Mouse (Mus musculus) MEL (cell line): ENCODE data around the gene Inpp5k. TPM values are rescaled to one million over a fixed set of nuclear protein-coding genes. Genes with fewer than 3 reads are reported as not detected.

Source experiments
- DNase-seq: peaks from one replicate; pipeline ENCODE4 v3.0.0; 2011; ENCODE audit warnings: low read depth, low spot score
- H3K27ac ChIP-seq: 2 replicates; pipeline ENCODE4 v1.5.1; 2012; ENCODE audit warnings: low read depth, mild to moderate bottlenecking, control low read depth, low read length, moderate library complexity; ENCODE audit not compliant: control insufficient read depth
- H3K27me3 ChIP-seq, 2 experiments: fragments of 150-350 bp in 1 of 2; sonication (generic) in 1 of 2; 2 replicates each; pipeline ENCODE4 v1.6.1; 2012; ENCODE audit warnings: low read length in 2 of 2, mild to moderate bottlenecking in 2 of 2, improper control_type of control experiment in 1 of 2, moderate library complexity in 1 of 2; ENCODE audit not compliant: insufficient read depth in 2 of 2, control insufficient read depth in 1 of 2
- H3K36me3 ChIP-seq, 2 experiments: 2 replicates each; pipeline ENCODE4 v1.6.1; 2012 to 2014; ENCODE audit warnings: low read length in 2 of 2, improper control_type of control experiment in 1 of 2, inconsistent platforms in 1 of 2, mild to moderate bottlenecking in 1 of 2; ENCODE audit not compliant: insufficient read depth in 2 of 2, control insufficient read depth in 1 of 2
- H3K4me1 ChIP-seq, 2 experiments: fragments of 150-350 bp in 1 of 2; sonication (generic) in 1 of 2; 2 replicates each; pipeline ENCODE4 v1.6.1; 2012; ENCODE audit warnings: low read length in 2 of 2, improper control_type of control experiment in 1 of 2, mild to moderate bottlenecking in 1 of 2; ENCODE audit not compliant: insufficient read depth in 2 of 2, control insufficient read depth in 1 of 2
- H3K4me3 ChIP-seq, 2 experiments: fragments of 150-350 bp in 1 of 2; sonication (generic) in 1 of 2; 2 replicates each; pipeline ENCODE4 v1.5.1; 2012; ENCODE audit warnings: low read depth in 2 of 2, low read length in 2 of 2, mild to moderate bottlenecking in 2 of 2, moderate library complexity in 2 of 2, control low read depth in 1 of 2, improper control_type of control experiment in 1 of 2; ENCODE audit not compliant: control insufficient read depth in 1 of 2, insufficient read depth in 1 of 2
- H3K79me2 ChIP-seq: 2 replicates; pipeline ENCODE4 v1.6.1; 2012; ENCODE audit warnings: mild to moderate bottlenecking, low read length, moderate library complexity; ENCODE audit not compliant: control insufficient read depth, poor library complexity, insufficient read depth
- H3K9ac ChIP-seq: 2 replicates; pipeline ENCODE4 v1.6.1; 2012; ENCODE audit warnings: low read depth, mild to moderate bottlenecking, control low read depth, low read length, moderate library complexity; ENCODE audit not compliant: control insufficient read depth, poor library complexity, severe bottlenecking
- H3K9me3 ChIP-seq: fragments of 150-350 bp; sonication (generic); replicated peaks from 2 replicates; pipeline ENCODE4 v1.6.1; 2012; ENCODE audit warnings: mild to moderate bottlenecking, low read length, improper control_type of control experiment, moderate library complexity; ENCODE audit not compliant: insufficient read depth
- CHD1 ChIP-seq: IDR thresholded peaks from 2 replicates; pipeline ENCODE4 v1.6.1; 2012; ENCODE audit warnings: low read depth, mild to moderate bottlenecking, inconsistent platforms, low read length, improper control_type of control experiment
- CHD2 ChIP-seq: IDR thresholded peaks from 2 replicates; pipeline ENCODE4 v1.6.1; 2011; ENCODE audit warnings: low read length, improper control_type of control experiment
- CTCF ChIP-seq, 3 experiments: IDR thresholded peaks in 2 of 3; conservative IDR thresholded peaks in 1 of 3; 2 replicates each; pipeline ENCODE4 v1.5.1; 2011 to 2012; ENCODE audit warnings: low read length in 3 of 3, low read depth in 2 of 3, mild to moderate bottlenecking in 2 of 3, improper control_type of control experiment in 1 of 3, inconsistent platforms in 1 of 3, mixed read lengths in 1 of 3, moderate library complexity in 1 of 3; ENCODE audit not compliant: control insufficient read depth in 1 of 3, insufficient read depth in 1 of 3, poor library complexity in 1 of 3, severe bottlenecking in 1 of 3
- ETS1 ChIP-seq: IDR thresholded peaks from 2 replicates; pipeline ENCODE4 v1.6.1; 2012; ENCODE audit warnings: low read depth, mild to moderate bottlenecking, inconsistent platforms, low read length, improper control_type of control experiment, moderate library complexity
- HCFC1 ChIP-seq: IDR thresholded peaks from 2 replicates; pipeline ENCODE4 v1.6.1; 2012; ENCODE audit warnings: low read depth, mild to moderate bottlenecking, inconsistent platforms, low read length, improper control_type of control experiment, moderate library complexity
- JUND ChIP-seq: IDR thresholded peaks from 2 replicates; pipeline ENCODE4 v1.6.1; 2011; ENCODE audit warnings: low read depth, mild to moderate bottlenecking, improper control_type of control experiment, low read length
- POLR2A ChIP-seq, 2 experiments: IDR thresholded peaks; 2 replicates each; pipeline ENCODE4 v1.6.1; 2011 to 2012; ENCODE audit warnings: low read length in 2 of 2, mild to moderate bottlenecking in 2 of 2, control low read depth in 1 of 2, improper control_type of control experiment in 1 of 2, low read depth in 1 of 2, moderate library complexity in 1 of 2; ENCODE audit not compliant: control insufficient read depth in 1 of 2, insufficient read depth in 1 of 2, poor library complexity in 1 of 2
- POLR2AphosphoS2 ChIP-seq: IDR thresholded peaks from 2 replicates; pipeline ENCODE4 v1.6.1; 2011; ENCODE audit warnings: low read length, improper control_type of control experiment
- POLR2AphosphoS5 ChIP-seq: IDR thresholded peaks from 2 replicates; pipeline ENCODE4 v1.6.1; 2012; ENCODE audit warnings: low read depth, borderline replicate concordance, mild to moderate bottlenecking, inconsistent platforms, low read length, moderate library complexity, mixed read lengths
- RCOR1 ChIP-seq: IDR thresholded peaks from 2 replicates; pipeline ENCODE4 v1.6.1; 2012; ENCODE audit warnings: low read depth, mild to moderate bottlenecking, inconsistent platforms, low read length, improper control_type of control experiment
- SIN3A ChIP-seq: IDR thresholded peaks from 2 replicates; pipeline ENCODE4 v1.6.1; 2012; ENCODE audit warnings: low read length, improper control_type of control experiment, inconsistent platforms
- SMC3 ChIP-seq: IDR thresholded peaks from 2 replicates; pipeline ENCODE4 v1.6.1; 2011; ENCODE audit warnings: low read depth, low read length, improper control_type of control experiment
- USF1 ChIP-seq: IDR thresholded peaks from 2 replicates; pipeline ENCODE4 v1.6.1; 2014; ENCODE audit warnings: low read depth, mild to moderate bottlenecking, inconsistent platforms, low read length, improper control_type of control experiment, moderate library complexity
- ZKSCAN1 ChIP-seq: IDR thresholded peaks from 2 replicates; pipeline ENCODE4 v1.6.1; 2012; ENCODE audit warnings: low read depth, mild to moderate bottlenecking, inconsistent platforms, low read length, improper control_type of control experiment, moderate library complexity
- ZNF384 ChIP-seq: IDR thresholded peaks from 2 replicates; pipeline ENCODE4 v1.6.1; 2012; ENCODE audit warnings: low read depth, mild to moderate bottlenecking, inconsistent platforms, low read length, improper control_type of control experiment
- polyA plus RNA-seq, 2 experiments: library from polyadenylated mRNA; stranded (reverse) in 1 of 2; unstranded in 1 of 2; fragments of >175 nt in 1 of 2; fragments of >200 nt in 1 of 2; gene quantifications; 2 replicates each; pipeline versions ENCODE4 v1.2.1 to v1.2.4; 2012; ENCODE audit warnings: low replicate concordance in 2 of 2, low read depth in 1 of 2; ENCODE audit not compliant: insufficient read length in 2 of 2, insufficient read depth in 1 of 2, missing spikeins in 1 of 2
- total RNA-seq: library from RNA; depleted of rRNA; stranded (reverse); fragments of 300-350 nt; gene quantifications from 2 replicates; pipeline ENCODE4 v1.2.3, GENCODE M21; 2012

Gene Inpp5k
- total and polyA plus RNA-seq, 3 experiments: 15.2 to 28.7 TPM; not detected in 1

DNA sequence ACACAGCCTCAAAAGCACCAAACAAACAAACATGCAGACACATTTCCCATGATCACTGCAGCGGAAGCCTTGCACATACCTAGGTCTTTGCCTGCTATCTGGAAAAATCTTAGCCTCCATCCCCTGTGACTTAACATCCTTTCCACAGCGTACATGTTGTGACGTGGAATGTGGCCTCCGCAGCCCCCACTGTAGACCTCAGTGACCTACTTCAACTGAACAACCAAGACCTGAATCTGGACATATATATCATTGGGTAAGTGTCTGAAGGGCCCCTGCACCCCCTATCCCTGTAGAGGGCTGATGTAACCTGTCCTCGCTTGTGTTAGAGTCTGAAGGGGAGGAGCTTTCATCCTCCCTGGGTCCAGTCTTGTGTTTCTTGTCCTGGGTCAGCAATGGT, 2.1 kb downstream of the Inpp5k start:
- H3K9me3 ChIP-seq: no peaks in the 10 kb centered on the region
- H3K27ac ChIP-seq: no peak overlapping the region
- no peak for DNase-seq
- H3K4me1 ChIP-seq: peaks cover 0 to 3% of the 10 kb centered on the region in 2 experiments; a peak in 2 of 4 replicates
- no peak for TF ChIP-seq ZKSCAN1
- TF ChIP-seq CTCF (IDR thresholded peaks at IDR 0.05 in 2 of 3, conservative IDR thresholded peaks at IDR 0.05 in 1 of 3; ENCODE audit: control insufficient read depth in 1 of 3, insufficient read depth in 1 of 3, low read depth in 2 of 3, low read length in 3 of 3, poor library complexity in 1 of 3, severe bottlenecking in 1 of 3): no peak
- H3K9ac ChIP-seq: no peak overlapping the region
- H3K36me3 ChIP-seq: peaks cover 0 to 12% of the 10 kb centered on the region in 2 experiments; a peak in 2 of 4 replicates
- no peaks in the 10 kb centered on the region; the same call in 1 of the 2 replicates for H3K79me2 ChIP-seq
- no peaks in the 10 kb centered on the region for H3K27me3 ChIP-seq
- no peak overlapping the region for H3K4me3 ChIP-seq

GRCm38 (mm10) chr11:75634801-75635200, 4.0 kb downstream of the Inpp5k start:
- no peaks in the 10 kb centered on the region; the same call in 1 of the 2 replicates for H3K79me2 ChIP-seq
- no peak overlapping the region for H3K4me3 ChIP-seq
- no peak for DNase-seq
- no peaks in the 10 kb centered on the region for H3K27me3 ChIP-seq
- H3K27ac ChIP-seq: no peak overlapping the region
- H3K4me1 ChIP-seq: peaks cover 0 to 2% of the 10 kb centered on the region in 2 experiments; a peak in 2 of 4 replicates
- no peak overlapping the region for H3K9ac ChIP-seq
- TF ChIP-seq ZKSCAN1 (no peak), POLR2AphosphoS5 (no peak), POLR2A (IDR thresholded peaks at IDR 0.05; ENCODE audit: control insufficient read depth in 1 of 2, insufficient read depth in 1 of 2, low read depth in 1 of 2, low read length in 2 of 2, poor library complexity in 1 of 2) (no peak), SIN3A (no peak), CHD2 (no peak), RCOR1 (no peak), POLR2AphosphoS2 (no peak), ETS1 (no peak), CHD1 (no peak), USF1 (no peak), CTCF (IDR thresholded peaks at IDR 0.05 in 2 of 3, conservative IDR thresholded peaks at IDR 0.05 in 1 of 3; ENCODE audit: control insufficient read depth in 1 of 3, insufficient read depth in 1 of 3, low read depth in 2 of 3, low read length in 3 of 3, poor library complexity in 1 of 3, severe bottlenecking in 1 of 3) (no peak), HCFC1 (no peak), SMC3 (no peak), JUND (no peak)
- H3K36me3 ChIP-seq: peaks cover 0 to 9% of the 10 kb centered on the region in 2 experiments; a peak in 2 of 4 replicates
- H3K9me3 ChIP-seq: no peaks in the 10 kb centered on the region

DNA sequence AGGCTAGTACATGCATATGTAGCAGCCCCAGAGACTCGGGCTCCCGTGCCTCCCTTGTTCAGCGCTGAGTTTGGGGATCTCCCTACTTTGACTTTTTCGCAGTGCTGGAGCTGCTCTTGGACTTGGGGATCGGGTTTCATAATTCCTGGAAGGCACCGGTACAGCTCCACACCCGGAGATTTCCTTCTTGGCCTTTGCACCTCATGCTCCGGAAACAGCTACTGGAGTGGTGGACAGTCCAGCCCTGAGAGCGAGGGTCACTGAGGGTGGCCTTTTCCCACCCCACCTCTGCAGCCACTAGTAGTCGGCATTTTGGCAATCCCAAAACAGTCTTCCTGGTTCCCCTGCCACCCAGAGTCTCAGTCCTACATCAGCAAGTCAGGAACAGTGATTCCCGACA, 4.5 kb downstream of the Inpp5k start:
- H3K27ac ChIP-seq: no peak overlapping the region
- no peaks in the 10 kb centered on the region; the same call in 1 of the 2 replicates for H3K79me2 ChIP-seq
- H3K27me3 ChIP-seq: no peaks in the 10 kb centered on the region
- H3K4me3 ChIP-seq: no peak overlapping the region
- DNase-seq: no peak
- H3K9ac ChIP-seq: no peak overlapping the region
- H3K36me3 ChIP-seq: peaks cover 0 to 5% of the 10 kb centered on the region in 2 experiments; a peak in 1 of 4 replicates
- no peaks in the 10 kb centered on the region for H3K9me3 ChIP-seq
- TF ChIP-seq CHD2 (no peak), RCOR1 (no peak), HCFC1 (no peak), ZNF384 (no peak)
- H3K4me1 ChIP-seq: no peaks in the 10 kb centered on the region; a peak in 1 of 4 replicates
